Mouse (Mus musculus) cerebellum, adult 2 months (tissue): Measurements from ENCODE around the gene Nudt9.

Experiments
- CTCF ChIP-seq: fragments of 200-500 bp; IDR thresholded peaks from 2 replicates; pipeline ENCODE4 v1.5.1; 2011; ENCODE audit warnings: low read depth, mild to moderate bottlenecking, control low read depth, low read length, moderate library complexity, borderline replicate concordance; ENCODE audit not compliant: insufficient read depth
- POLR2A ChIP-seq: fragments of 200-500 bp; IDR thresholded peaks from 2 replicates; pipeline ENCODE4 v1.6.1; 2011; ENCODE audit warnings: low read length, control low read depth, borderline replicate concordance; ENCODE audit not compliant: insufficient read depth

DNA sequence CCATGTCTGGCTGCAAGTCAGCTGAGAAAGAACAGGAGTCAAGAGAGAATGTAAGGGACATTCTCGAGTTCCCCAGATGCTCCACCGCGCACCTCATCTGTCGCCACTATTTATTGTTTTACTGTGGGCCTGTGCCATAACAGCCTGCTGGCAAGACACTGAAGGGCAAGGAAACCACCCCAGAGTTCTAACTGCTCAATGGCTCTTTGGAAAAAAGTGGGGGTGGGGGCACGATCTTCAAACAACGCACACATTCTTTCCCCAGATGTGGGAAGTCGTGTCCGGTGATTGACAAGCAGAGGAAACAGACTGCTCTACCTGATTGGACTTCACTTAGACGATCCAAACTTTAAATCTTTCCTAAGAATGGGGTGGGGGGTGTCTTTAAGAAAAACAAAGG is 65.9 kb downstream of the Nudt9 start:
- TF ChIP-seq POLR2A: no peak
- TF ChIP-seq CTCF: no peak
